Mouse (Mus musculus) heart, postnatal 0 days (tissue): ENCODE measurements around the gene Ppp3cb.
A peak's percentile ranks its signal among the peaks of the same experiment; 100 is the strongest.

Source experiments
- CTCF ChIP-seq: IDR thresholded peaks from 2 replicates; pipeline ENCODE4 v1.5.1; 2016; ENCODE audit warnings: antibody characterized with exemption, control low read depth, low read depth
- EP300 ChIP-seq: IDR thresholded peaks from 2 replicates; pipeline ENCODE4 v1.6.1; 2016; ENCODE audit warnings: antibody characterized with exemption, low read depth

GRCm38 (mm10) chr14:20479291-20480194 lies 66.8 kb downstream of the Ppp3cb start, which contains the start of gene Anxa7:
- TF ChIP-seq CTCF (peak; percentile 16; the same call in 1 of the 2 replicates), EP300 (no peak)
